Mouse (Mus musculus): ENCODE measurements around the gene Thsd4. TPM values are rescaled to one million over a fixed set of nuclear protein-coding genes. Genes with fewer than 3 reads are reported as not detected.

The Thsd4 gene
- polyA plus RNA-seq, 1 experiment from 2014 or later = 11.8 TPM

DNA sequence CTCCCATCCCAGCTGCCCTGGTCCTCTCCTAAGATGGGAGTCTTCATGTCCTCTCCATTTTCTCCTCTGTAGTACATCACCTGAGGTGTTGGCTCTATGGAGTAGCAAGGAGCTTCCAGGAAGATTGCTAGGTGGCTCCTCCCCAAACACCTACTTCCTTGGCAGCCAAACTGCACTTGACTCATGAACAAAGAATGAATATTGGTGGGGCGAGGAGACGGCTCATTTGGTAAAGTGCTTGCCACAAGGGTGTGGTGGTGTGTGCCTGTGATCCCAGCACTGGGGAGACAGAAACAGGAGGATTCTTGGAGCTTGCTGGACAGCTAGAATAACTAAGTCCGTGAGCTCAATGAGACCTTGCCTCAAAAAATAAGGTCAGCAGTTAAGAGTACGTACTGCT, 128.9 kb downstream of the Thsd4 start:
- no peak overlapping the region for H3K9ac ChIP-seq (ENCODE audit: low read length)
- H3K4me2 ChIP-seq (ENCODE audit: low read depth, severe bottlenecking) = no peak overlapping the region
- no peak for ATAC-seq (ENCODE audit: insufficient number of reproducible peaks, low FRiP score, low TSS enrichment, low read depth)
- H3K4me3 ChIP-seq (ENCODE audit: low read depth, low read length) = no peak overlapping the region
- no peak overlapping the region for H3K27ac ChIP-seq (replicated peaks; ENCODE audit: low read depth, low read length)
- H3K36me3 ChIP-seq (ENCODE audit: control insufficient read depth, insufficient read depth, low read length) = no peaks in the 10 kb centered on the region
- DNase-seq (ENCODE audit: low spot score) = no peak
- H3K4me1 ChIP-seq (ENCODE audit: control insufficient read depth, insufficient read depth, low read length) = peaks cover 6% of the 10 kb centered on the region; the same call in 1 of the 2 replicates
- H3K27me3 ChIP-seq (ENCODE audit: control insufficient read depth, insufficient read depth, low read length) = no peaks in the 10 kb centered on the region
- no peaks in the 10 kb centered on the region for H3K9me3 ChIP-seq (ENCODE audit: control insufficient read depth, low read length)
- WGBS = 91% methylated on average over 4 of the region's 4 CpGs

GRCm38 (mm10) chr9:60384751-60385150, 137.1 kb downstream of the Thsd4 start:
- Histone ChIP-seq H3K4me3 (ENCODE audit: low read depth, low read length) (no peak overlapping the region), H3K9me3 (ENCODE audit: control insufficient read depth, low read length) (no peaks in the 10 kb centered on the region), H3K4me1 (ENCODE audit: control insufficient read depth, insufficient read depth, low read length) (no peaks in the 10 kb centered on the region), H3K27ac (replicated peaks; ENCODE audit: low read depth, low read length) (no peak overlapping the region), H3K27me3 (ENCODE audit: control insufficient read depth, insufficient read depth, low read length) (no peaks in the 10 kb centered on the region), H3K36me3 (ENCODE audit: control insufficient read depth, insufficient read depth, low read length) (no peaks in the 10 kb centered on the region), H3K9ac (ENCODE audit: low read length) (no peak overlapping the region), H3K4me2 (ENCODE audit: low read depth, severe bottlenecking) (no peak overlapping the region)
- no peak for ATAC-seq (ENCODE audit: insufficient number of reproducible peaks, low FRiP score, low TSS enrichment, low read depth)
- DNase-seq (ENCODE audit: low spot score) = no peak
- WGBS = 57% methylated on average over 6 of the region's 6 CpGs

DNA sequence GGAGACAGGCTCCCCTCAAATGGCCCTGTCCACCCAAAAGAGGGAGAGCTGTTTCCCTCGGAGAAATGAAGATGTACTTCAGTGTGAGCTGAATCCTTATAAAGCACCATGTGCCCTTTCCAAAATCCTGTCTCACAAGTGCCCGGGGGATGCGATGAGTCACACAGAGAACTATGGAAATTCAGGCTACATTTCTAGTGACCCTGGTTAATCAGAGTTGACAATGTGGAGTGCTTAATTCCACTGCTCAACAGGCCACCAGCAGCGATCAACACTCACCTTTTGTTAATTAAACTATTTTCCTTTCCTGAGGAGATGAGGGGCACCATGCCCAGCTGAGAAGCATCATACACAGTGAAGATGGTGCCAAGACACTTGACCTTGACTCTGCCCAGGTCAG, 138.9 kb downstream of the Thsd4 start:
- Histone ChIP-seq H3K4me3 (ENCODE audit: low read depth, low read length) (no peak overlapping the region), H3K36me3 (ENCODE audit: control insufficient read depth, insufficient read depth, low read length) (no peaks in the 10 kb centered on the region), H3K27me3 (ENCODE audit: control insufficient read depth, insufficient read depth, low read length) (no peaks in the 10 kb centered on the region), H3K4me1 (ENCODE audit: control insufficient read depth, insufficient read depth, low read length) (peaks cover 3% of the 10 kb centered on the region; the same call in 1 of the 2 replicates), H3K27ac (replicated peaks; ENCODE audit: low read depth, low read length) (no peak overlapping the region), H3K9ac (ENCODE audit: low read length) (no peak overlapping the region), H3K4me2 (ENCODE audit: low read depth, severe bottlenecking) (no peak overlapping the region), H3K9me3 (ENCODE audit: control insufficient read depth, low read length) (no peaks in the 10 kb centered on the region)
- no peak for ATAC-seq (ENCODE audit: insufficient number of reproducible peaks, low FRiP score, low TSS enrichment, low read depth)
- 81% methylated on average over 4 of the region's 4 CpGs for WGBS
- no peak for DNase-seq (ENCODE audit: low spot score)

DNA sequence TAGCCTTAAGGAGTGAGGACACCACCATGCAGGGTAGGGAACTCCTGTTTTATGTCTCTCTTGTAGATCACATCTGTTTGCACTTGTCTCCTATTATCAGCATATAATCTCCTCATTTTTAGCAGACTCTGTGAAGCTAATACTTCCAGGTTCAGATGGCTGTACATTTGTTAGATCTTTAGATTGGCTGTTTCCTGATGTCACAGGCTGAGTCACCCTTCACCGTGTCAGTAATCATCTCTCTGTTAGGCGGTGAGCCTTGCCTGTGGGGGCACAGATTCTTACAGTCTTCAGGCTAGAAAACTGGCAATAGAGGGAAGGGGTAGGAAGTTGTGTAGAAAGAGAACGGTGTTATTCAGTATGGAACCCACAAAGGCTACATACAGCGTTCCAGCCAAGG, 139.3 kb downstream of the Thsd4 start:
- Histone ChIP-seq H3K27ac (replicated peaks; ENCODE audit: low read depth, low read length) (no peak overlapping the region), H3K9me3 (ENCODE audit: control insufficient read depth, low read length) (no peaks in the 10 kb centered on the region), H3K4me2 (ENCODE audit: low read depth, severe bottlenecking) (no peak overlapping the region), H3K4me1 (ENCODE audit: control insufficient read depth, insufficient read depth, low read length) (peaks cover 3% of the 10 kb centered on the region; the same call in 1 of the 2 replicates), H3K9ac (ENCODE audit: low read length) (no peak overlapping the region), H3K27me3 (ENCODE audit: control insufficient read depth, insufficient read depth, low read length) (no peaks in the 10 kb centered on the region), H3K36me3 (ENCODE audit: control insufficient read depth, insufficient read depth, low read length) (no peaks in the 10 kb centered on the region), H3K4me3 (ENCODE audit: low read depth, low read length) (no peak overlapping the region)
- DNase-seq (ENCODE audit: low spot score) (no peak), ATAC-seq (ENCODE audit: insufficient number of reproducible peaks, low FRiP score, low TSS enrichment, low read depth) (no peak)
- WGBS = 59% methylated on average over 4 of the region's 4 CpGs

GRCm38 (mm10) chr9:60381010-60381409, 140.8 kb downstream of the Thsd4 start:
- peaks cover 3% of the 10 kb centered on the region; the same call in 1 of the 2 replicates for H3K4me1 ChIP-seq (ENCODE audit: control insufficient read depth, insufficient read depth, low read length)
- H3K9me3 ChIP-seq (ENCODE audit: control insufficient read depth, low read length) = no peaks in the 10 kb centered on the region
- H3K27ac ChIP-seq (replicated peaks; ENCODE audit: low read depth, low read length) = no peak overlapping the region
- H3K4me2 ChIP-seq (ENCODE audit: low read depth, severe bottlenecking) = no peak overlapping the region
- no peak for ATAC-seq (ENCODE audit: insufficient number of reproducible peaks, low FRiP score, low TSS enrichment, low read depth)
- H3K27me3 ChIP-seq (ENCODE audit: control insufficient read depth, insufficient read depth, low read length) = no peaks in the 10 kb centered on the region
- no peak overlapping the region for H3K4me3 ChIP-seq (ENCODE audit: low read depth, low read length)
- no peak for DNase-seq (ENCODE audit: low spot score)
- H3K9ac ChIP-seq (ENCODE audit: low read length) = no peak overlapping the region
- 76% methylated on average over 2 of the region's 2 CpGs for WGBS
- no peaks in the 10 kb centered on the region for H3K36me3 ChIP-seq (ENCODE audit: control insufficient read depth, insufficient read depth, low read length)

DNA sequence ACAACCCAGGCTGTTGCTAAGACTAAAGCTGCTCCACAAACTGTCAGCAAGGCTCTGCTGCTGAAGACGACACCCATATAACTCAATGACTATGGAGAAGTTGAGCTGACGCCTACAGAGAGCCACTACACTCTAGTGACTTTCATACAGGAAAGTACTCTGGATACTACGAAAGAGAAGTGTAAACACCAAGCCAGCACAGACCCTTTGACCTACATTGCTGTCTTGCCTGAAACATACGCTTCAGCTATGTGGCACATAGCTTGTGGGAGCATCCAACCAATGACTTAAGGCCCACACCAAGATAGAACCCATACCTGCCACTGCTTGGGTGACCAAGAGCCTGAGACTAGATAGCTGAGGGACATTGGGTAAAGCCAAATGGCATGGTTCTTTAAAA, 141.3 kb downstream of the Thsd4 start:
- no peak overlapping the region for H3K9ac ChIP-seq (ENCODE audit: low read length)
- WGBS = 77% methylated on average over 4 of the region's 4 CpGs
- no peaks in the 10 kb centered on the region for H3K27me3 ChIP-seq (ENCODE audit: control insufficient read depth, insufficient read depth, low read length)
- no peak overlapping the region for H3K4me2 ChIP-seq (ENCODE audit: low read depth, severe bottlenecking)
- no peaks in the 10 kb centered on the region for H3K9me3 ChIP-seq (ENCODE audit: control insufficient read depth, low read length)
- DNase-seq (ENCODE audit: low spot score) (no peak), ATAC-seq (ENCODE audit: insufficient number of reproducible peaks, low FRiP score, low TSS enrichment, low read depth) (no peak)
- H3K36me3 ChIP-seq (ENCODE audit: control insufficient read depth, insufficient read depth, low read length) = no peaks in the 10 kb centered on the region
- H3K4me1 ChIP-seq (ENCODE audit: control insufficient read depth, insufficient read depth, low read length) = peaks cover 3% of the 10 kb centered on the region; the same call in 1 of the 2 replicates
- no peak overlapping the region for H3K27ac ChIP-seq (replicated peaks; ENCODE audit: low read depth, low read length)
- no peak overlapping the region for H3K4me3 ChIP-seq (ENCODE audit: low read depth, low read length)

DNA sequence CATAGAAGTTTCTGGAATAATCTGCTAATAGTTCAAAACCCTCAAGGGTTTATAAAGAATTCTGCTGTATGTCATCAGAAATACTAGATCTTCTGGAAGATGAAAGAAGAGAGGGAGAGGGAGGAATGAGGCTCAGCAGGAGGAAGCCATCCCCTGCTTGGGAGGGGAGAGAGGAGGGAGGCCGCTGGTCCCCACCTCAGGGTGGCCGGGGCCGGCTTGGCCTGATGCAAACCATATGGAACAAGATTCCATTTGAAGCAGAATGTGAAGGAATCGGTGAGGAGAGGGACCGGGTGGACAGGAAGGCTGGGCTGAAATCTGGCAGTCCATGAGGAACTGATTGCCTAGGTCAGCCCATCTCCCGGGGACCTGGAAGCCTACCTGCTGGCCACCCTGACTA, 143.6 kb downstream of the Thsd4 start:
- no peak overlapping the region for H3K27ac ChIP-seq (replicated peaks; ENCODE audit: low read depth, low read length)
- DNase-seq (ENCODE audit: low spot score) (no peak), ATAC-seq (ENCODE audit: insufficient number of reproducible peaks, low FRiP score, low TSS enrichment, low read depth) (no peak)
- no peak overlapping the region for H3K9ac ChIP-seq (ENCODE audit: low read length)
- H3K36me3 ChIP-seq (ENCODE audit: control insufficient read depth, insufficient read depth, low read length) = no peaks in the 10 kb centered on the region
- H3K27me3 ChIP-seq (ENCODE audit: control insufficient read depth, insufficient read depth, low read length) = no peaks in the 10 kb centered on the region
- H3K4me1 ChIP-seq (ENCODE audit: control insufficient read depth, insufficient read depth, low read length) = peaks cover 3% of the 10 kb centered on the region; the same call in 1 of the 2 replicates
- WGBS = 25% methylated on average over 6 of the region's 6 CpGs
- no peak overlapping the region for H3K4me3 ChIP-seq (ENCODE audit: low read depth, low read length)
- H3K9me3 ChIP-seq (ENCODE audit: control insufficient read depth, low read length) = no peaks in the 10 kb centered on the region
- H3K4me2 ChIP-seq (ENCODE audit: low read depth, severe bottlenecking) = no peak overlapping the region

DNA sequence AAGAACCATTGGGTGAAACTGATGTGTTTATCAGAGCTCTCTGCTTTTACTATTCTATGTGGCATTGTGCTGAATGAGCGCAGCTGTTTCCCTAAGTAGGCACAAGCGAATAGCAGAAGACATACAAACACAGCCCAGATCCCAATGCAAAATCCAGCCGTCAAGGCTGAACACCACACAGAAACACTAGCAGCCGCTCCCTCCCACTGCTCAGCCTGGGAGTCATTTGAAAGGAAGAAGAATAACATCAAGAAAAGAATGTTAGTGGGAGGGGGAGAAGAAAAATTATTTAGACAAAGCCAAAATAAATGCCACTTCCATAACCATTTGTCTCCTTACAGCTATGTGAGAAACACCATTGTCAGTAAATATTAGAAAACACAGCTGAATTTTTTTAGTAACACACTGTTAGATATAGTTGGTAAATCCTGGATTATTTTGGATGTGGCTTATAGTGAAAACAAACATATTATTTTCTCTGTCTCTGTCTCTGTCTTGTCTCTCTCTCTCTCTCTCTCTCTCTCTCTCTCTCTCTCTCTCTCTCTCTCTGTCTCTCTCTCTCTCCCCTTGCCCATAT, 148.6 kb downstream of the Thsd4 start:
- Histone ChIP-seq H3K9me3 (ENCODE audit: control insufficient read depth, low read length) (no peaks in the 10 kb centered on the region), H3K4me3 (ENCODE audit: low read depth, low read length) (no peak overlapping the region), H3K36me3 (ENCODE audit: control insufficient read depth, insufficient read depth, low read length) (no peaks in the 10 kb centered on the region), H3K4me2 (ENCODE audit: low read depth, severe bottlenecking) (no peak overlapping the region), H3K4me1 (ENCODE audit: control insufficient read depth, insufficient read depth, low read length) (peaks cover 1% of the 10 kb centered on the region; the same call in 1 of the 2 replicates), H3K9ac (ENCODE audit: low read length) (no peak overlapping the region), H3K27me3 (ENCODE audit: control insufficient read depth, insufficient read depth, low read length) (no peaks in the 10 kb centered on the region), H3K27ac (replicated peaks; ENCODE audit: low read depth, low read length) (no peak overlapping the region)
- ATAC-seq (ENCODE audit: insufficient number of reproducible peaks, low FRiP score, low TSS enrichment, low read depth) (no peak), DNase-seq (ENCODE audit: low spot score) (no peak)
- 78% methylated on average over 4 of the region's 4 CpGs for WGBS

DNA sequence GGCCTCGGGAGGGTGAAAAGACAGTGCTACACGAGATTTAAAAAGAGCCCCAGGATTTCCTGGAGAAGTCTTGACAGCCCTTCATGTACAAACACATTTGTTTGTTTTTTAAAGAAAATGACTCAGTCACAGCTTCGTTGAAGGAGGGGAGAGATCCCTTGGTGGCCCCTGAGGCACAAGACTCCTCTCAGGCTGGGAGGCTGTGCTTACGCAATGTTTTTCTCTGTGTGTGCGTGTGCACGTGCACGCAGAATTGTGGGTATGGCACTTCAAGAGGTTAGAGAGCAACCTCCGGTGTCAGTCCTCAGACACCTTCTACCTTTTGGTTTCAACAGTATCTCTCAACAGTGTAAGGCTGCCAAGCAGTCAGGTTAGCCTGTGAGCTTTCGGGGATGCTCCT, 153.3 kb downstream of the Thsd4 start:
- Histone ChIP-seq H3K27me3 (ENCODE audit: control insufficient read depth, insufficient read depth, low read length) (no peaks in the 10 kb centered on the region), H3K4me1 (ENCODE audit: control insufficient read depth, insufficient read depth, low read length) (no peaks in the 10 kb centered on the region), H3K9ac (ENCODE audit: low read length) (no peak overlapping the region), H3K9me3 (ENCODE audit: control insufficient read depth, low read length) (no peaks in the 10 kb centered on the region), H3K27ac (replicated peaks; ENCODE audit: low read depth, low read length) (no peak overlapping the region), H3K4me3 (ENCODE audit: low read depth, low read length) (no peak overlapping the region), H3K36me3 (ENCODE audit: control insufficient read depth, insufficient read depth, low read length) (no peaks in the 10 kb centered on the region), H3K4me2 (ENCODE audit: low read depth, severe bottlenecking) (no peak overlapping the region)
- 79% methylated on average over 9 of the region's 9 CpGs for WGBS
- ATAC-seq (ENCODE audit: insufficient number of reproducible peaks, low FRiP score, low TSS enrichment, low read depth) (no peak), DNase-seq (ENCODE audit: low spot score) (no peak)
